Comparison of ENCODE assay signal across 11 mouse cellular contexts in the genomic region with DNA sequence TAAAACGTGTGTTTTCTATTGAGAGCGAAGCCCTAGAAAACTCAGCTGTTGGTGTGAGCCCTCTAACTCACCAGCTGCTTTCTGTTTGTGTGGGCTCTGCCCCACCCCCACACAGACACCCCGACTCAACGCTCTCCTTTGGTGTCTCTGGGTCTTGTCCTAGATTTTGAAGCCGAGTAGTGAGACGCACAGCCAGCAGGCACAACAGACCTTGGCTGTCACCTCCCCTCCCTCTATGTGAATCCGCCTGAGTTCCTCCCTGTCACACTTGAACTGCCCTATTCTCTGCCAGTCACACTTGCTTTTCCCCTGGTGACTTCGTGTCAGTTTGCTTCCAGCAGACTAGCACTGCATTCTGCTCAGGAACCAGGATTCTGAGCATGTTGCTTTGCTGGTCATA. TPM values are rescaled to one million over a fixed set of nuclear protein-coding genes. Genes with fewer than 3 reads are reported as not detected.
DNase-seq lines count a peak whose midpoint lies in the region; ATAC-seq and TF ChIP-seq lines count a peak whose summit lies in the region.
"Had no signal": no experiment of that assay in that cellular context is flagged by ENCODE, and none has a peak within 500 bp of the region (broad histone marks: within the 10 kb centered on the region; RNA-seq: fewer than 3 reads in every experiment).

No protein-coding gene starts in this region.

- H3K4me3 ChIP-seq in intestine, postnatal 0 days (ENCODE audit: low read depth, low read length) = no peak overlapping the region
- no peak overlapping the region for H3K4me3 ChIP-seq in intestine, embryonic 15.5 days (replicated peaks)
- H3K4me3 ChIP-seq: midbrain, embryonic 10.5 days had no signal

- peaks cover 55% of the 10 kb centered on the region for H3K4me1 ChIP-seq in intestine, postnatal 0 days (replicated peaks; ENCODE audit: control insufficient read depth, insufficient read depth, low read length)
- peaks cover 46% of the 10 kb centered on the region for H3K4me1 ChIP-seq in intestine, embryonic 15.5 days (replicated peaks)

- no peaks in the 10 kb centered on the region for H3K9me3 ChIP-seq in intestine, postnatal 0 days (ENCODE audit: control insufficient read depth)
- no peaks in the 10 kb centered on the region for H3K9me3 ChIP-seq in intestine, embryonic 15.5 days
- H3K9me3 ChIP-seq: midbrain, embryonic 10.5 days had no signal

- DNase-seq in CD4-positive helper T cell, adult 2 months (ENCODE audit: low read depth, low spot score) = peak; percentile 39
- peak; percentile 23 for DNase-seq in adrenal gland, postnatal 14 days
- peak; percentile 48 for DNase-seq in splenic B cell, adult 2 months (ENCODE audit: low read depth, low spot score)
- DNase-seq in ovary, postnatal 10 days (ENCODE audit: low spot score) = no peak
- no peak for DNase-seq in frontal cortex, postnatal 10 days (ENCODE audit: low spot score in 2 of 2)
- DNase-seq: cerebellum, adult 11-12 months; forebrain, postnatal 0 days; kidney, adult 2 months had no signal

- ATAC-seq in intestine, postnatal 0 days = no peak
- ATAC-seq in intestine, embryonic 15.5 days = no peak
- ATAC-seq: forebrain, postnatal 0 days had no signal

- peak overlapping the region; percentile 27 for H3K4me2 ChIP-seq in intestine, postnatal 0 days (replicated peaks; ENCODE audit: low read depth)
- no peak overlapping the region for H3K4me2 ChIP-seq in intestine, embryonic 15.5 days (replicated peaks)

- H3K36me3 ChIP-seq in intestine, postnatal 0 days (ENCODE audit: control insufficient read depth, insufficient read depth) = peaks cover 12% of the 10 kb centered on the region; the same call in 1 of the 2 replicates
- H3K36me3 ChIP-seq in intestine, embryonic 15.5 days = no peaks in the 10 kb centered on the region
- H3K36me3 ChIP-seq in splenic B cell, adult 2 months (ENCODE audit: control insufficient read depth, insufficient read depth, low read length, poor library complexity, severe bottlenecking) = peaks cover 2% of the 10 kb centered on the region
- H3K36me3 ChIP-seq: midbrain, embryonic 10.5 days had no signal

- H3K27me3 ChIP-seq in intestine, postnatal 0 days (replicated peaks; ENCODE audit: control insufficient read depth, insufficient read depth, low read length) = no peaks in the 10 kb centered on the region
- no peaks in the 10 kb centered on the region for H3K27me3 ChIP-seq in intestine, embryonic 15.5 days (replicated peaks)
- H3K27me3 ChIP-seq in splenic B cell, adult 2 months (ENCODE audit: control insufficient read depth, insufficient read depth, low read length, poor library complexity, severe bottlenecking) = no peaks in the 10 kb centered on the region

- TF ChIP-seq CTCF in intestine, postnatal 0 days (IDR thresholded peaks at IDR 0.05; ENCODE audit: low read depth) = no peak

- H3K9ac ChIP-seq in intestine, postnatal 0 days (ENCODE audit: low read depth, low read length) = no peak overlapping the region
- H3K9ac ChIP-seq in intestine, embryonic 15.5 days = no peak overlapping the region
- H3K9ac ChIP-seq: forebrain, postnatal 0 days had no signal

- 72% methylated on average over 8 of the region's 8 CpGs for WGBS in intestine, postnatal 0 days
- WGBS in intestine, embryonic 15.5 days = 64% methylated on average over 8 of the region's 8 CpGs

- no peak overlapping the region for H3K27ac ChIP-seq in intestine, postnatal 0 days (ENCODE audit: low read depth, low read length)
- H3K27ac ChIP-seq in intestine, embryonic 15.5 days = no peak overlapping the region
- H3K27ac ChIP-seq: midbrain, embryonic 10.5 days had no signal

RNA-seq across cellular contexts. Expression of gene Il4ra, which starts 4.9 kb away (rescaled TPM):
- 32.3 and 35.0 TPM in 2 replicates for polyA plus RNA-seq in intestine, postnatal 0 days (2015; fragmentation: Nextera tagmentation; extraction: Ambion mirVana)
- polyA plus RNA-seq in intestine, embryonic 15.5 days (2015; fragmentation: Nextera tagmentation; extraction: Ambion mirVana) = 10.4 and 11.8 TPM in 2 replicates
- 51.5 and 62.0 TPM in 2 replicates for total RNA-seq in adrenal gland, postnatal 14 days (2021)

RNA-seq across cellular contexts. Expression of gene Il21r, which starts 46.4 kb away (rescaled TPM):
- polyA plus RNA-seq in intestine, postnatal 0 days (2015; fragmentation: Nextera tagmentation; extraction: Ambion mirVana) = 0.08 and 0.09 TPM in 2 replicates
- 0.32 and 0.52 TPM in 2 replicates for polyA plus RNA-seq in intestine, embryonic 15.5 days (2015; fragmentation: Nextera tagmentation; extraction: Ambion mirVana)
- total RNA-seq in adrenal gland, postnatal 14 days (2021) = 0.63 and 8.8 TPM in 2 replicates

Comparison
In these comparisons a context has a peak if more than half of its experiments do, and no peak if none do; other contexts are left out.
1. DNase-seq: peak in CD4-positive helper T cell, adult 2 months (single experiment), adrenal gland, postnatal 14 days (single experiment) and splenic B cell, adult 2 months (single experiment); none in ovary, postnatal 10 days (single experiment) and frontal cortex, postnatal 10 days (0 of 2).